Mouse (Mus musculus): ENCODE data around the gene Htra2.

DNA sequence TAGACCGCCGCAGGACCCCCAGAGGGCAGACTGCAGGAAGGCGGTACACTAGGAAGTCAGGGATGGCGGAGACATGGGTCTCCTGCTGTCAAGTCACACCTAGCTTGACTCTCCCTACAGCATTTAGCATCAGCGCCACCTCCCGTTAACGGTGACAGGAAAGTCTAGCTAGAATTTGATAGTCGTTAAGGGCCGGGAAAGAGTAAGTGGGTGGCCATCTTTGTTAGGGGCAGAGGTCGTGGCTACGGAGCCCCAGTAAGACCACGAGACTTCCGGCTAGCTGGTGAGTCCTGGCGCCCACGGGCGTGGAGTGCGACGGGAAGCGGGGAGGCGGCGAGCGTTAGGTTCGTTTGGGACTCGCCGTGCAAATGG is 46.2 kb upstream of the Htra2 start, which contains the start of the genes Ccdc142 and Gm42688:
- TF ChIP-seq POLR2A (IDR thresholded peaks at IDR 0.05; ENCODE audit: control insufficient read depth, low read depth, low read length), result peak; percentile 93
- TF ChIP-seq CTCF (IDR thresholded peaks at IDR 0.05; ENCODE audit: control insufficient read depth, insufficient read depth, insufficient replicate concordance, low read depth, low read length), result peak; percentile 30; the same call in 1 of the 2 replicates
